Mouse (Mus musculus) midbrain, embryonic 16.5 days (tissue): ENCODE data around the gene Mtmr6. TPM values are rescaled to one million over a fixed set of nuclear protein-coding genes. Genes with fewer than 3 reads are reported as not detected.

Experiments
- ATAC-seq: fragments of 200-750 bp; cut with Nextera tagmentation; 2 replicates; pipeline ENCODE4 v1.8.0; 2017; ENCODE audit warnings: moderate TSS enrichment
- H3K27ac ChIP-seq: fragments of 300-500 bp; sonication (generic); 2 replicates; pipeline ENCODE4 v1.5.1; 2014; ENCODE audit warnings: mild to moderate bottlenecking, low read length, mixed read lengths
- H3K27me3 ChIP-seq: fragments of 300-500 bp; sonication (generic); 2 replicates; pipeline ENCODE4 v1.6.1; 2014; ENCODE audit warnings: low read depth, low read length, mixed read lengths; ENCODE audit not compliant: control insufficient read depth, insufficient read depth
- H3K36me3 ChIP-seq: fragments of 300-500 bp; sonication (generic); 2 replicates; pipeline ENCODE4 v1.6.1; 2014; ENCODE audit warnings: mild to moderate bottlenecking, low read length, moderate library complexity, mixed read lengths; ENCODE audit not compliant: control insufficient read depth, insufficient read depth
- H3K4me1 ChIP-seq: fragments of 300-500 bp; sonication (generic); 2 replicates; pipeline ENCODE4 v1.6.1; 2014; ENCODE audit warnings: mild to moderate bottlenecking, low read length, mixed read lengths; ENCODE audit not compliant: control insufficient read depth, insufficient read depth
- H3K4me2 ChIP-seq: fragments of 300-500 bp; sonication (generic); 2 replicates; pipeline ENCODE4 v1.6.1; 2014; ENCODE audit warnings: mild to moderate bottlenecking, low read length, mixed read lengths
- H3K4me3 ChIP-seq: fragments of 300-500 bp; sonication (generic); 2 replicates; pipeline ENCODE4 v1.5.1; 2014; ENCODE audit warnings: low read depth, mild to moderate bottlenecking, low read length, moderate library complexity, mixed read lengths
- H3K9ac ChIP-seq: fragments of 300-500 bp; sonication (generic); 2 replicates; pipeline ENCODE4 v1.6.1; 2014; ENCODE audit warnings: low read depth, low read length, mixed read lengths
- H3K9me3 ChIP-seq: fragments of 300-500 bp; sonication (generic); replicated peaks from 2 replicates; pipeline ENCODE4 v1.6.1; 2014; ENCODE audit warnings: mild to moderate bottlenecking, low read length, mixed read lengths; ENCODE audit not compliant: control insufficient read depth, poor library complexity, severe bottlenecking
- WGBS: fragments of 180-500 bp; shearing (Covaris S2); extraction: QIAGEN DNeasy Blood & Tissue Kit; methylation state at CpG from one replicate; pipeline ENCODE4 v1.1.7; 2014; 5-methylcytosine and 5-hydroxymethylcytosine counted together
- polyA plus RNA-seq: library from polyadenylated mRNA; unstranded; fragments of >200 nt; fragmentation: Nextera tagmentation; extraction: Ambion mirVana; gene quantifications from 2 replicates; pipeline ENCODE4 v1.2.1, GENCODE M21; 2015

Mtmr6 gene
- polyA plus RNA-seq, 1 experiment from 2014 or later, result 62.9 TPM

- H3K27ac ChIP-seq, result no peak overlapping the region
- no peak overlapping the region for H3K4me2 ChIP-seq
- no peak overlapping the region for H3K4me3 ChIP-seq
- H3K9ac ChIP-seq, result no peak overlapping the region
- no peaks in the 10 kb centered on the region for H3K27me3 ChIP-seq
- peaks cover 3% of the 10 kb centered on the region; the same call in 1 of the 2 replicates for H3K36me3 ChIP-seq
- no peaks in the 10 kb centered on the region for H3K9me3 ChIP-seq
- 93% methylated on average over 7 of the region's 7 CpGs for WGBS
- no peaks in the 10 kb centered on the region for H3K4me1 ChIP-seq
- ATAC-seq, result no peak
These were observed 10.6 kb downstream of the Mtmr6 start for GRCm38 (mm10) chr14:60275301-60276276.

- no peak for ATAC-seq
- Histone ChIP-seq H3K9ac (no peak overlapping the region), H3K9me3 (no peaks in the 10 kb centered on the region), H3K4me3 (no peak overlapping the region), H3K4me1 (no peaks in the 10 kb centered on the region), H3K4me2 (no peak overlapping the region), H3K27me3 (no peaks in the 10 kb centered on the region), H3K36me3 (peaks cover 19% of the 10 kb centered on the region), H3K27ac (no peak overlapping the region)
- WGBS, result 85% methylated on average over 7 of the region's 7 CpGs
These were observed 21.3 kb downstream of the Mtmr6 start for GRCm38 (mm10) chr14:60286194-60286863.

DNA sequence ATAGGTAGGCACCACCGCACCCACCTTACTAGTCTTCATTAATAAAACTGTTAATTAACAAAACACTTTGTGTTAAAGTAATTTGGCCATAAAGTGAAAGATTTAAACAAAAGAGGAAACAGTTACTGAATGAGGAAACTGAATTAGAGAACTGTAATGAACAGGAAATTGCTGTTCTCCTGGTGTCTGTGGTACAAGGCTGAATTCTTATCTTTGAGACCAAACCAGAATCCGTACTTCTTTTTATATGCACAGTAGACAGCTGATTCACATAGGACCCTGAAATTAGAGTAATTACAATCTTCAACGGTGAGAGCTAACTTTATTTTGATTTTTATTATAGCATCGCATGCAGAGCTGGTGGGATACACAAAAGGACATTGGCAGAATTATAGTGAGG lies 25.3 kb downstream of the Mtmr6 start:
- 90% methylated on average over 4 of the region's 4 CpGs for WGBS
- ATAC-seq, result no peak
- H3K27me3 ChIP-seq, result no peaks in the 10 kb centered on the region
- H3K9ac ChIP-seq, result no peak overlapping the region
- H3K36me3 ChIP-seq, result peaks cover 20% of the 10 kb centered on the region
- no peak overlapping the region for H3K27ac ChIP-seq
- no peak overlapping the region for H3K4me2 ChIP-seq
- no peaks in the 10 kb centered on the region for H3K4me1 ChIP-seq
- no peaks in the 10 kb centered on the region for H3K9me3 ChIP-seq
- H3K4me3 ChIP-seq, result no peak overlapping the region

DNA sequence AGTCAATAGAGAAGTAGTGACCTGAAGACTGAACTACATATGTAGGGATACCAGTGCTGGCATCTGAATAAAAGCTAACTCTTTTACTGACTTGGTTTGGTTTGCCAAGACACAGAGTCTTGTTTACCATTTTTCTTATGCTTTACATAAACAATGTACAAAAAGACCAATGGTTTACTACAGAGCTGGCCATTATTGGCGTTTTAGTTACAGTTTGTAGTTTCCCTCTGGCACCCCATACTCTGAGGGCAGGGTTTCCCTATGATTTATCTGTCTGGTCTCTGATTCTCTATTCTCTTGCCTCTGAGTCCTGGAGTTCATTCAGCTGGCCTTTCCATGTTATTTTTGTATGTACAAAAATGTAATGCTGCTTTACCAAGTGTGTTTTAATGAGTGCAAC lies 30.5 kb downstream of the Mtmr6 start:
- no peak overlapping the region for H3K9ac ChIP-seq
- H3K4me3 ChIP-seq, result no peak overlapping the region
- H3K36me3 ChIP-seq, result peaks cover 14% of the 10 kb centered on the region; the same call in 1 of the 2 replicates
- H3K27ac ChIP-seq, result no peak overlapping the region
- WGBS, result 88% methylated on average over 1 of the region's 1 CpGs
- no peak overlapping the region for H3K4me2 ChIP-seq
- no peak for ATAC-seq
- H3K27me3 ChIP-seq, result no peaks in the 10 kb centered on the region
- no peaks in the 10 kb centered on the region for H3K9me3 ChIP-seq
- no peaks in the 10 kb centered on the region for H3K4me1 ChIP-seq

- Histone ChIP-seq H3K4me3 (no peak overlapping the region), H3K9me3 (no peaks in the 10 kb centered on the region), H3K36me3 (peaks cover 3% of the 10 kb centered on the region; the same call in 1 of the 2 replicates), H3K9ac (no peak overlapping the region), H3K27ac (no peak overlapping the region), H3K27me3 (no peaks in the 10 kb centered on the region), H3K4me1 (no peaks in the 10 kb centered on the region; the same call in 1 of the 2 replicates), H3K4me2 (no peak overlapping the region)
- 44% methylated on average over 14 of the region's 14 CpGs for WGBS
- peak; percentile 58; the same call in 1 of the 2 replicates for ATAC-seq
These were observed 35.4 kb downstream of the Mtmr6 start for GRCm38 (mm10) chr14:60300224-60300991.

DNA sequence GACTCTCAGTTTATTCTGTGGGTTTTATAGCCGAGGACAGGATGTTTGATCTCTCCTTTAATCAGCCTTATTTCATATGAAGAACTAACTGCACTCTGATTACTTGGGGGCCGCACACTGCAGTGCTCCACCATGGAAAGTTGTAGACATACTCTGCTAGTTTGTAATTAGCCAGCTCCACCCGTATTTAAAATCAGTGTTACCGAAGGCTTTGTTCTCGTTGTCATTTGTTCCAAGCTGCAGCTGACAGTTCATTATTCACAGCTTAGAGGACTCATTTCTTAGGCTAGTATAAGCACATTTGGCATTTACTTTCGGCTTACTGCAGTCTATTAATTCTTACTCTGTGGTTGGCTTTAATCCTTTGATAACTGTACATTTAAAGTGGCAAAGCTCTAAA lies 36.0 kb downstream of the Mtmr6 start:
- peak overlapping the region; percentile 57 for H3K27ac ChIP-seq
- H3K4me3 ChIP-seq, result no peak overlapping the region
- H3K36me3 ChIP-seq, result peaks cover 3% of the 10 kb centered on the region; the same call in 1 of the 2 replicates
- H3K9me3 ChIP-seq, result no peaks in the 10 kb centered on the region
- no peak overlapping the region for H3K9ac ChIP-seq
- 20% methylated on average over 6 of the region's 6 CpGs for WGBS
- H3K27me3 ChIP-seq, result no peaks in the 10 kb centered on the region
- ATAC-seq, result peak; percentile 48; the same call in 1 of the 2 replicates
- H3K4me1 ChIP-seq, result no peaks in the 10 kb centered on the region; the same call in 1 of the 2 replicates
- H3K4me2 ChIP-seq, result no peak overlapping the region

DNA sequence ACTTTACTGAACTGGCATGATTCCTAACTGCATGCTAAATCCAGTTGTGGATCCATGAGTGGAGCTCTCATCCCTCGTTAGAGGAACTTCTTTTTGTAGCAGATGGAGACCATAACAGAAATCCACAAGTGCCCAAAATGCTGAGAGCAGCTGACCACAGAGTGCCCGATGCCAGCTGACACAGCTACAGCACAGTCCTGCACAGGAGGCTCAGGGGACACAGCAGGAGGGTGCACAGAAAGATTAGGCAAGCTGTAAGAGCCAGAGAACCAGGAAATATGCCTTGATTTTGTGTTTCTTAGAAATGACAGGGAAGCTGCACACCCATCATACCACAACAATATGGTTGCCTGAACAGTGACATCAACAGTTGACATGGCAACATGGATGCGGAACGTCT lies 37.4 kb downstream of the Mtmr6 start:
- H3K4me2 ChIP-seq, result no peak overlapping the region

GRCm38 (mm10) chr14:60304441-60305220 lies 39.6 kb downstream of the Mtmr6 start:
- Histone ChIP-seq H3K4me3 (no peak overlapping the region), H3K9ac (no peak overlapping the region), H3K4me2 (no peak overlapping the region), H3K36me3 (no peaks in the 10 kb centered on the region; the same call in 1 of the 2 replicates), H3K27ac (no peak overlapping the region), H3K9me3 (no peaks in the 10 kb centered on the region), H3K4me1 (no peaks in the 10 kb centered on the region; the same call in 1 of the 2 replicates), H3K27me3 (no peaks in the 10 kb centered on the region)
- no peak for ATAC-seq
- WGBS, result 92% methylated on average over 2 of the region's 2 CpGs

More for the DNA sequence above, 37.4 kb downstream of the Mtmr6 start:
- 49% methylated on average over 4 of the region's 4 CpGs for WGBS
- H3K9ac ChIP-seq, result no peak overlapping the region
- peaks cover 2% of the 10 kb centered on the region; the same call in 1 of the 2 replicates for H3K36me3 ChIP-seq
- H3K4me3 ChIP-seq, result no peak overlapping the region
- H3K9me3 ChIP-seq, result no peaks in the 10 kb centered on the region
- H3K27ac ChIP-seq, result no peak overlapping the region
- H3K4me1 ChIP-seq, result no peaks in the 10 kb centered on the region; the same call in 1 of the 2 replicates
- no peaks in the 10 kb centered on the region for H3K27me3 ChIP-seq
- ATAC-seq, result no peak
